Mouse (Mus musculus) lung, postnatal 10 days (tissue): ENCODE data around the gene Ackr1.

Experiments used
- DNase-seq: peaks from one replicate; pipeline ENCODE4 v3.0.0; 2021

The Ackr1 gene

GRCm38 (mm10) chr1:173333312-173334253 lies at the start of gene Ackr1:
Gene Ackr1 (minus strand): TSS chr1:173333750.
- no peak for DNase-seq

DNA sequence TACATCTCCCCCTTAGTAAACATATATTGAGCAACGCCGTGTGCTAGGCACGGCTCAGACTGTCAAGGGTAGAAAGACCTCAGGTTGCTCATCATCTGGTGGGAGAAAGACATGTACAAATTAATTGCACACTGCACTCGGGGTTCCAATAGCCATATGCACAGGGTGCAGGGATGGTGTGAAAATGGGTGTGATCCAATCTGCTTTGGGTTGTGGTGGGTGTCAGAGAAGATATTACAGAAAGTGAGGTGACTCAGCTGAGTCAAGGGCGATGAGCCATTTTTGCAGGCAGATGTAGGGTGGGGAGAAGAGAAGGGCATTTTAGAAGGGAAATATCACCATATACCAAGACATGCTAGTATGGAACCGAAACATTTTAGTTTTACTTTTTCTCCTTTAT lies 47.9 kb upstream of the Ackr1 start:
- DNase-seq: no peak

- peak; percentile 50 for DNase-seq
Measured at GRCm38 (mm10) chr1:173377380-173378112, 44.0 kb upstream of the Ackr1 start.

DNA sequence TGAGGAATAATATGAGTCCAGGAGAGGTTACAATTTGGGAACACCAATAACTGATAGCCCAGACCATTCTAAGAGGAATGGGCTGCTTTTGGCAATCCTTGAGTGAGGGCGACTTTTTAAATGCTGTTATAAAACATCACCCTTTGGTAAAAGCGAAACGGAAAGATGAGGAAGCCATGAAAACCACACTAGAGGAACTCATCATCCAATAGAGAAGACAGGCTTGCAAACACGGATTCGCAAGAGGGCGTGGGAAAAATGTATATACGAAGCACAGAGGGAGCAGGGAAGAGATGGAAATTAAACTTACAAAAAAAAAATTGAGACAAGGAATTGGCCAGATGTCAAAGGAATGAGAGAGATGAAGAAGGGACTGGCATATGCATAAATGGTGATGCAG lies 40.5 kb upstream of the Ackr1 start:
- no peak for DNase-seq

DNA sequence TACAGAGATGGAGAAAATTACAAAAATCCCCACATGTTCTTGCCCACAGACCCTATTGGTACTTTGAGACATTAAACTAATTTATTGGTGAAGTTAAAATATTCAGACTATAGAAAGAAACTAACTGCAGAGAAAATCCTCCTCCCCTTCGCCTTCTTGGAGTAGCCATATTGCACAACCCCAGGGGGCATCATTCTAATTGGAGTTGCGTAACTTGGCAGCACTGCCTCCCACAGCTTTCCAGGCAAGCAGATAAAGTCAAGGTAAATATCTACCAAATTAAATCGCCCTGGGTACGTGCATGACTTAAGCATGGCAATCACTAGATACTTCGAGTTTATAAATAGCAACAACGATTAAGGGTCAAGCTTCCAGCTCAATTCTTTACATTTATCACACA lies 38.0 kb upstream of the Ackr1 start:
- DNase-seq: no peak

- DNase-seq: no peak
Measured at GRCm38 (mm10) chr1:173370456-173370855, 36.9 kb upstream of the Ackr1 start.

- no peak for DNase-seq
Measured at GRCm38 (mm10) chr1:173369611-173370010, 36.1 kb upstream of the Ackr1 start.

GRCm38 (mm10) chr1:173367356-173368046 lies 34.0 kb upstream of the Ackr1 start, which contains the start of gene Cadm3:
Gene Cadm3 (minus strand): TSS chr1:173367695.
- DNase-seq: peak; percentile 8

- no peak for DNase-seq
Measured at GRCm38 (mm10) chr1:173366701-173367355, 33.3 kb upstream of the Ackr1 start.

DNA sequence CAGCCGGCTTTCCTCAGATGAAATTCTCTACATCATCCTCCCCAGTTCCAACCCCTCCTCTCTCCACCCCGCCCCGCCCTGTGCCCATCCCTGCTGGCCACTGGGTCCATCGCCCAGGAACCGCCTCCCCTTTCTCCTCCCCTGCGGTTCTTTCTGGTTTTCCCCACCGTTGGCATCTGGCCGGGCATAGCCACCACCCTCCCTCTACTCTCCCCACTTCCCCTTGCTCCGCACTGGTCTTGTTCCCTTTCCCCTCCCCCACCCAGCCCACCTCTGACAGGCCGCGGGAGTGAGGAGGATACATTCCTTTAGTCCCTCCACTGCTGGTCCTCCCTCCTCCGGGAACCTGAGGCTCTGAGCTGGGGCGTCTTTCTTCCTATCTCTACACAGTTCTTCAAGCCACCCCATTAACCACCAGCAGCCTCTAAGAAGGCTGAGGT lies 32.4 kb upstream of the Ackr1 start:
- DNase-seq: no peak

DNA sequence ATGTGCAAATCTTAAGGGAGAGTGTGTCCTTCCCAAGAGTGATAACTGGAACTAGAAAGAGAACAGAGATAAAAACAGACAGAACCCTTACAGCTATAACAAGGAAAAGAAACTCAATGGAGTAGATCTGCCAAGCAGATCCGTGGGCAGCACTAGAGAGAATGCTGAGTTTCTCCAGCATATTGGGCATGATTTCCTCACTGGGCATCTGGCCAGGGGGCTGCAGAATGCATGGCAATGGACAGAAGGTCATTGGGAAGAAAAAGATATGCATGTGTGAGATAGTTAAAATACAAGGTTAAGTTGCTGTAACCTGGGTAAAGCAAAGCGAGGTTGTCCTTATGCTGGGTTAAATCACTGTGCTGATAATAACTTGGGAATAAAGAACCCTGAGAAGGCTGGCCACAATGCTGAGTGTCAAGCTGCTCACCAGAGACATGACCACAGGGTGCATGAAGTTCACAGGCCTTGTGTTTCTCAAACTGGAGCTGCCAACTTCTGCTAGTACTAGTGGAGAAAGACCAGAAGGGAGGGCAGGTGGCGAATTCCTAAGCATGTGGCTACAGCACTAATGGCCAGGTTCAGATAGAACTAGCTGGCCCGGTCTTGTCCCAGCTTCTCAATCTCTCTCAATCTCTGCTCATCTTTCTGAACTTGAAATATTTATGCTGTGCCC lies 30.7 kb upstream of the Ackr1 start:
- no peak for DNase-seq

GRCm38 (mm10) chr1:173363436-173363835 lies 29.9 kb upstream of the Ackr1 start:
- no peak for DNase-seq

DNA sequence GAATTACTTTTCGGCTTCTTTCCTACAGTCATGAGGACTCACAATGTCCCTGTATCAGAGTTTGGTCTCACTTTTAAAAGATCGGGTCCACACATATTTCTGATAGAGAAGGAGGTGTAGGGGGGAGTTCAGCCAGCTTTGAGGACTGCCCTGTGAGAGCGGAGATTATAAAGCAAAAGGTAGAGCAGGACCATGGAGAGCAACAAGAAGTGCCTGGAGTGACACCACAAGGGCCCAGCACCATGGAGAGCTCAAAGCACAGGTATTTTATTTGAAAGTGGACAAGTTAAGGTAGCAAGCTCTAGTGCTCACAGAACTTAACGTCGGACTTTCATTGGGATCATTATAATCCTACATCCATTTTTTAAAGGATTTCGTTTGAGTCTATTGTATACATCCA lies 28.1 kb upstream of the Ackr1 start:
- peak; percentile 48 for DNase-seq

GRCm38 (mm10) chr1:173359590-173360290 lies 26.2 kb upstream of the Ackr1 start:
- no peak for DNase-seq

- DNase-seq: no peak
Measured at GRCm38 (mm10) chr1:173357799-173358198, 24.2 kb upstream of the Ackr1 start.

GRCm38 (mm10) chr1:173356699-173357098 lies 23.1 kb upstream of the Ackr1 start:
- no peak for DNase-seq

- no peak for DNase-seq
Measured at GRCm38 (mm10) chr1:173355107-173355846, 21.7 kb upstream of the Ackr1 start.

DNA sequence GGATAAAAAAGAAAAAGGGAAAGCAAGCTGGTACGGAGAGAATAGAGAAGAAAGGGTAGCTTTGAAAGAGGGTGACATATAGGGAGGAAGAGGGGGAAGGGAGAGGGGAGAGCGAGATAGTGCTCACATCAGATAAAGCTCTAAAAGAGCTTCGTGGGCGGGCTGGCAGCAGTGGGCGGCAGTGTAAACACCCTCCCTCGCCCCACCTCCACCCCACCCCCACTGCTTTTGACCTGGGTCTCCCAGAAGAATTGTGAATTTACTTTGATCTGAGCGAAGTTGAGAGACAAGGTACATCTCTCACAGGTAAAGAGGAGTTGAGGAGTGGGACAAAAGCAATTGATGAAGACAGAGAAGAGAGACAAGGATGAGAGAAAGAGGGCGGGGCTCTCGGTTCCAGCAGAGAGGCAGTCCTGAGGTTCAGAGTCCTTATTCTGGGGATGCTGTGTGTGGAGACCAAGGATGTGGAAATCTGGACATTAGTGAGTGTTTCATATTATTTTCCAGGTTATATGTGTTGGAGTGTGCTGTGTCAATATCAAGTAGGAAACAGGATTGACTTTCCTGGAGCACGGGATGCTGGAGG lies 16.9 kb upstream of the Ackr1 start, which contains the start of gene Aim2:
Gene Aim2, plus strand, starts transcription at position 508 of the 586 bp plus-strand sequence.
- DNase-seq: no peak

DNA sequence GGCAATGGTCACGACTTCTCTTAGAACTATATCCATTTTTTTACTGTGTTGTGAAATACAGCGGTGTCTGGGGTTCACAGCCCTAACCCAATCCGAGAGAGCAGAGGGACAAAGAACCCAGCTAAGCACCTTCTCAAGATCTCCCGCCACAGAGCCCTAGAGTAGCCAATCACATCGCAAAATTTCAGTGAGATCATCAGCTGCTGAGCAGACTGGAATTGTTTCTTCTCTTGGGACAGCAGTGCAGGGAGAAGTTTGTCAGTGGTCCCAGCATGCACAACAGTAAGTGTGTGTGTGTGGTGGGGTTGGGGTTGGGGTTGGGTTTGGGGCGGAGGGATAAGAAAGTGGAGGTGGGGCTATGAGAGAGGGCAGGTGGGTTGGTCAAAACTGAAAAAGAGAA lies 16.4 kb upstream of the Ackr1 start:
- DNase-seq: peak; percentile 56

GRCm38 (mm10) chr1:173349192-173349591 lies 15.6 kb upstream of the Ackr1 start:
- DNase-seq: no peak
